Mouse (Mus musculus) layer of hippocampus, postnatal 36 days (tissue): ENCODE measurements around the gene Ppp6r2. TPM values are rescaled to one million over a fixed set of nuclear protein-coding genes. Genes with fewer than 3 reads are reported as not detected.
A peak's percentile ranks its signal among the peaks of the same experiment; 100 is the strongest.

ENCODE experiments used
- DNase-seq, 2 experiments: peaks; one replicate each; pipeline ENCODE4 v3.0.0; 2022
- total RNA-seq, 2 experiments: library from RNA; stranded (reverse); gene quantifications; 2 replicates each; pipeline ENCODE4 v1.2.3; 2021

The Ppp6r2 gene
- total RNA-seq, 2 experiments from 2014 or later = 158 to 162 TPM

- DNase-seq = no peak
Measured at GRCm38 (mm10) chr15:89264485-89264884, 53.1 kb downstream of the Ppp6r2 start.

- DNase-seq = no peak
Measured at GRCm38 (mm10) chr15:89275497-89275896, 64.1 kb downstream of the Ppp6r2 start.

- DNase-seq = no peak
Measured at GRCm38 (mm10) chr15:89277366-89277765, 66.0 kb downstream of the Ppp6r2 start.

DNA sequence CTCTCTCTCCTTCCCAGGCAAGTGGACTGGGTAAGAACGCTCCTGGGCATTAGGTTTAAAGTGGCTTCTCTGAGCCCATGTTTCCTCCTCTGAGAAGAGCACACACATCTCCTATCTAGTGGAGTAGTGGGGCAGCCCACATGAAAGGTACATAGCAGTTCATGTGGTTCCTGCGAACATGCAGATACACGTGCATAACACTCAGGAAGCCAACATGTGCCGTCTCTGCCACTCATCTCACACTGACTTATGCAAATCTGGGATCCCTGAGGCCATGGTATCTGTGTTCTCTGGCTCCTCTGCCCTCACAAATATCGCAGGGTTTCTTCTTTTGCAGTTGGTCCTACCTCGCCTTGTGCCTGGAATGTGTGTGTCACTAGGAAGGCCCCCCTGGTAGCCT lies 71.2 kb downstream of the Ppp6r2 start:
- DNase-seq = no peak

GRCm38 (mm10) chr15:89284094-89284493 lies 72.7 kb downstream of the Ppp6r2 start:
- no peak for DNase-seq

- DNase-seq = no peak
Measured at GRCm38 (mm10) chr15:89285004-89285403, 73.7 kb downstream of the Ppp6r2 start.

- DNase-seq = no peak
Measured at GRCm38 (mm10) chr15:89285478-89285877, 74.1 kb downstream of the Ppp6r2 start.

- DNase-seq = no peak
Measured at GRCm38 (mm10) chr15:89286114-89286513, 74.8 kb downstream of the Ppp6r2 start.

GRCm38 (mm10) chr15:89286582-89286981 lies 75.2 kb downstream of the Ppp6r2 start:
- DNase-seq = no peak

DNA sequence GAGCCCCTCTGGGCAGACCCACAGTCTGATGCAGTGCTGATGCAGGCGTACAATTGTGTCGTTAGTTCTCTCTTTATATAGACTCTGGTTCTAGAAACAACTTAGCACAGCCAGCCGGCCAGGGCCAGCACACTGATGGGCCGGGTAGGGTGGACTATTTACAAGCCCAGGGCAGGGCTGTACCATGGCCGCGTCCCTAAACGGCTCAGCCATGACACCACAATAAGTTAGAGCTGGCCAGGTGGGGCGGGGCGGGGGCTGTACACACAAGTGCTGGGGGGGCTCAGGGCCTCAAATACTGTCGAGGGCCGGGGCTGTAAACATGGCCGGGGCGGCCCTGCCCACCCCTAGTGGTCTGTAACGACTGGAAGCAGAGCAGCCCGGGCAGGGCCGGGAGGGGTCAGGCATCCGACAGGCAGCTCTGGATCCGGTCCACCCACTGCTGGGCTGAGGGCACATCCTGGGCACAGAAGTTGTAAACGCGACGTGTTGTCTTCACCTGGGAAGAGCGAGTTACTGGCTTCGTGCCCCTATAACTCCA lies 76.9 kb downstream of the Ppp6r2 start:
- DNase-seq = no peak

GRCm38 (mm10) chr15:89289455-89289854 lies 78.1 kb downstream of the Ppp6r2 start:
- no peak for DNase-seq

DNA sequence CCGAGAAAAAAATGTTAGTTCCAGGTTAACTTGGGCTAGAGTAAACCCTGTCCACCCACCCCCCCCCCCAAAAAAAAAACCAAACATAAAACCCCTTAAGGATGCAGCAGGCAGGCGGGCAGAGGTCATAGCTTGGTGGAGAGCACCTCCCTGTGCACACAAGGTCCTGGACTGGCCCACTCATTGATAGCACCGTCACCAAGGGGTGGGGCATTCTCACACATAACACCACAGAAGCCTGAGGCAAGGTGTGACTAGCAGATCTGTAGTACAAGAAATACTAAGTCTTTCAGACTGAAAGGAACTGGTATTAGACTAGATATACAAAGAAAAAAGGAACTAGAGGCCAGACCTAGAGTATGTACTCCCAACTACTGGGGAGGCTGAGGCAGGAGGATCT lies 80.2 kb downstream of the Ppp6r2 start:
- DNase-seq = no peak

DNA sequence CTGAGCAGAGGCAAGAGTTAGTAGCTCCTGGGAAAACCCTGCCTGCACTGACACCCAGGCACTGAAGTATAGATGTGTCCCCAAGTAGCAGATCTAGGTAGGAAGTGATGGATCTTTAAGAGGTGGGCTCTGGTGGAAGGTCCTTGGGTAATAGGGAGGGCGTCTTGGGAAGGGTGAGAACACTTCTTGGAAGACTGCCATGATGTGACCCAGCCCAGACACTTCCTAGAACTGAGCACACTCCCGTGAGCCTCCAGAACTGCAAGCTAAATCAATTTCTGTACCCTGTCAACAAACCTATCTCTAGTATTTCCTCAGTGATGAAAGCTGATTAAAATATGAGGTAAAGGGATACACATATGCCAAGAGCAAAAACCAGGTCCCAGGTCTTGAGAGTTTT lies 81.4 kb downstream of the Ppp6r2 start:
- DNase-seq = no peak

DNA sequence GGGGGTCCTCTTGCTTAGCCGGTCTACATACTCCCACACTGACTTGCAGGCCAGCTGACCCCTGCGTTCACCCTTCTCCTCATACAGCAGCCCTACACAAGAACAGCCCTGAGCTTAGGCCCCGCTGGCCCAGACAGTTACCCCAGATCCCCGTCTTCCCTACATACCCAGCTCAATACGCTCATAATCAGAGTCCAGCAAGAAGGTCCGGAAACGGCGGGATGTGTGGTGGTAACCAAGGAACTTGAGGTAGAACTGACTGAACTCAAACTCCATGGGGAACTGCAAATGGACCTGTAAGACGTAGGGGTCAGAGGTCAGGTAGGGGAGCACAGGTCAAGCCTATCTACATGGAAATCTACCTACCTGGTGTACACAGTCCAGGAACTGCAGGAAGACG lies 82.4 kb downstream of the Ppp6r2 start:
- DNase-seq = no peak

DNA sequence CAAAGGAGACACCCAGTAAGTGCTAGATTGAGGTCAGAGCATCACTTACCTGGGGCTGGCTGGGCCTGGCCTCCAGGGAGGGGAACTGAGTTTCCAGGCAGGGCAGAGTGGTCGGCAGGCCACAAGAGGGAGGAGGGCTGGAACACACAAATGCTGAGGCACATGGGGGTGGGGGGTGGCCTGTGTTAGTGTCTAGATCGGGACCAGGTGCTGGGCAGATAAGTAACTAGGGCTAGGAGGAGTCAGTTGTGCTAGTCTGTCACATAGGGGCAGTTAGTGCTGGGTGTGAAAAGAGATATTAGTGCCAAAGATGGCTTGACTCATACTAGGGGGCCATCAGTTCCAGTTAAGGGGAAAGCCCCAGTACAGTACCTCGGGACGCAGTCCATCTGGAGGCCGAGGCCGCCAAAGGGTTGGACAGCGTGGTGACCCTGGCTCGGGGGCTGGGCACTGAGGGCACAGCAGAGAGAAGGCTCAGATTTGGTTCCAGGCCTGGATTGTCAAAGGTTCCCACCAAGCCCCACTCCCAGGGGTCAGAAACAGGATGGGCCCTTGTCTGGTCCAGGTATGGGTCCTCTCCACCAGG lies 84.3 kb downstream of the Ppp6r2 start:
- no peak for DNase-seq

GRCm38 (mm10) chr15:89296465-89296864 lies 85.1 kb downstream of the Ppp6r2 start:
- no peak for DNase-seq

GRCm38 (mm10) chr15:89297695-89298094 lies 86.3 kb downstream of the Ppp6r2 start:
- DNase-seq = peak in 1 of 2 experiments; percentile 67

DNA sequence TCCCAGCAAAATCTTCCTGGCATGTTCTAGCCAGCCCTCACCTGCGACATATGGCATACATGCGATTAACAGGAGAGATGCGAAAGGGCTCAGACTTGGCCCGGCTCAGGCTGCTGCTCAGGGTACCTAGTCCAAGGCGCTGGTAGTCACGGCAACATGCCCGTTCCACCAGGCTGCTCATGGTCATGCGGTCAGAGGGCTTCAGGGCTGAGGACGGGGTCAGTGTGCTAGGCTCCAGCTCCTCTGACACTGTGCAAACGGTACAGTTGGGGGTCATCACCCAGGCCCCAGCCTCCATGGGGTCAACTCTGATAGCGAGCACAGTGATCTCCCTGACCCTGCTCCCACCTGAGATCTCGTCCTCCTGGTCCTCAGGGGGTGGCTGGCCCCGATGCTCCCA lies 88.8 kb downstream of the Ppp6r2 start:
- DNase-seq = no peak

- DNase-seq = no peak
Measured at GRCm38 (mm10) chr15:89300600-89300999, 89.2 kb downstream of the Ppp6r2 start.

- no peak for DNase-seq
Measured at GRCm38 (mm10) chr15:89305966-89306365, 94.6 kb downstream of the Ppp6r2 start.

GRCm38 (mm10) chr15:89307461-89307860 lies 96.1 kb downstream of the Ppp6r2 start:
- DNase-seq = no peak

DNA sequence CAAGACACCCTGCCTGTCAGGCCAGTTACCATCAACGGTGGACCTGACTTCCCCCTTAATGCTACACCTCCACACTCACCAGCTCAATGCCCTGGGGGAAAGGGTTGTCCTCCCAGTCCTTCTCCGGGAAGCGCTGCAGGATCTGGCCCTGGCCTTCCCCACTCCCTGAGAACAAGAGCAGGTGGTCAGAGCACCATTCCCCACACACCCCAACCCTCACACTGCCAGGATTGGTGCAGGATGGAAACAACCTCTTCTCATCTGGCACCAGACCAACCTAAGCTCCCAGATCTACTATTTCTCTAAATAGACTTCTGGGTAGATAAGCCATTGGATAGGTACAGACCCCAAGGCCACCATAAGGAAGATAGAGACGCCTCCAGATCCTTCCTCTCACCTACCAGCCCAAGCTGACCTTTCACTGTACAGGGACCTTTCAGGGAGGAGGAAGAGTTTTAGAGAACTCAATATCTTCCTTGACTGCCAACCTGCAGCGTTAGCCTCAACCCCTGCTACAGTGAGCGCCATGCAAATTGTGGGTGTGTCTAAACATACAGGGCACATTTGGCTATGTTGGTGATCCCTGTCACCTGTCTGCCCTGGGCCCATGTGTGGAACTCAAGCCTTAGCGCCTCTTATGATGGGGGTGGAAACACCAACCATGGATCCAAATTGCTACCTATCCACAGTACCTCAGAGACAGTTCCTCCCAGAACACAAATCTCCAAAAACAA lies 97.2 kb downstream of the Ppp6r2 start:
- DNase-seq = no peak

- peak; percentile 72 to 79 for DNase-seq
Measured at GRCm38 (mm10) chr15:89309962-89310498, 98.7 kb downstream of the Ppp6r2 start.

DNA sequence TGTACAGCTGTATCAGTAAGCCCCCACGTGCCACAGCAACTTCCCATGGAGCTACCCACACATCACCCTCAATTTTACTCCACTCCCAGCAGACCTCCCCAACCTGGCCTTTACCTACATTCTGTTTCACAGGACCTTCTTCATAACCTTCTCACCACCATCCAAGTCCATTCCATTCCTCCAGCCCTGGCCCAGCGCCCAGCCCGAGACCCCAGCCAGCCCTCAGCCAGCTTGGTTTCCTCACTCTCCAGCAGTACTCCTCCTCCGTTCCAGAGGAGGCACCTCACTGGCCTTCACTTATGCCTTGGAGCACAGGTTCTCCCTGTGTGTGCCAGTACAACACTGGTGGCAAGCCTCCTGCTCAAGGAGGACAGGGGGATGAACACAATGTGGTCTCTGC lies 102.0 kb downstream of the Ppp6r2 start:
- DNase-seq = no peak
